Mouse (Mus musculus) spleen, adult 2 months (tissue): ENCODE measurements around the gene Ppp1r32.

Source experiments
- CTCF ChIP-seq: fragments of 200-500 bp; IDR thresholded peaks from 2 replicates; pipeline ENCODE4 v1.5.1; 2011; ENCODE audit warnings: mild to moderate bottlenecking, inconsistent platforms; ENCODE audit not compliant: insufficient read depth, insufficient read length, insufficient replicate concordance; ENCODE audit errors: extremely low read depth
- POLR2A ChIP-seq: fragments of 200-500 bp; IDR thresholded peaks from 2 replicates; pipeline ENCODE4 v1.6.1; 2011; ENCODE audit warnings: low read depth, low read length, inconsistent platforms

- TF ChIP-seq POLR2A (no peak), CTCF (no peak)
These were observed 33.5 kb downstream of the Ppp1r32 start for GRCm38 (mm10) chr19:10449190-10449589.
